Mouse (Mus musculus) heart, embryonic 12.5 days (tissue): ENCODE measurements around the gene Kirrel. TPM values are rescaled to one million over a fixed set of nuclear protein-coding genes. Genes with fewer than 3 reads are reported as not detected.
A peak's percentile ranks its signal among the peaks of the same experiment; 100 is the strongest.

Experiments used
- ATAC-seq: fragments of 200-750 bp; cut with Nextera tagmentation; 2 replicates; pipeline ENCODE4 v1.8.0; 2017; ENCODE audit warnings: moderate TSS enrichment, moderate library complexity; ENCODE audit not compliant: insufficient number of reproducible peaks, low FRiP score
- H3K27ac ChIP-seq: fragments of 300-500 bp; sonication (generic); 2 replicates; pipeline ENCODE4 v1.5.1; 2016; ENCODE audit warnings: mild to moderate bottlenecking, moderate library complexity; ENCODE audit not compliant: poor library complexity, severe bottlenecking
- H3K27me3 ChIP-seq: fragments of 300-500 bp; sonication (generic); replicated peaks from 2 replicates; pipeline ENCODE4 v1.6.1; 2016; ENCODE audit warnings: mild to moderate bottlenecking, moderate library complexity
- H3K36me3 ChIP-seq: fragments of 300-500 bp; sonication (generic); 2 replicates; pipeline ENCODE4 v1.6.1; 2016; ENCODE audit warnings: mild to moderate bottlenecking, moderate library complexity
- H3K4me1 ChIP-seq: fragments of 300-500 bp; sonication (generic); replicated peaks from 2 replicates; pipeline ENCODE4 v1.6.1; 2016; ENCODE audit warnings: mild to moderate bottlenecking
- H3K4me2 ChIP-seq: fragments of 300-500 bp; sonication (generic); 2 replicates; pipeline ENCODE4 v1.6.1; 2016; ENCODE audit warnings: mild to moderate bottlenecking, moderate library complexity
- H3K4me3 ChIP-seq: fragments of 300-500 bp; sonication (generic); 2 replicates; pipeline ENCODE4 v1.5.1; 2016; ENCODE audit warnings: mild to moderate bottlenecking
- H3K9ac ChIP-seq: fragments of 300-500 bp; sonication (generic); 2 replicates; pipeline ENCODE4 v1.6.1; 2016; ENCODE audit warnings: mild to moderate bottlenecking, moderate library complexity
- H3K9me3 ChIP-seq: fragments of 300-500 bp; sonication (generic); replicated peaks from 2 replicates; pipeline ENCODE4 v1.6.1; 2016; ENCODE audit warnings: mild to moderate bottlenecking, moderate library complexity
- WGBS: fragments of 180-500 bp; shearing (Covaris S2); methylation state at CpG from one replicate; pipeline ENCODE4 v1.1.7; 2016; 5-methylcytosine and 5-hydroxymethylcytosine counted together
- polyA plus RNA-seq: library from polyadenylated mRNA; unstranded; fragments of >200 nt; fragmentation: Nextera tagmentation; extraction: Ambion mirVana; gene quantifications from 2 replicates; pipeline ENCODE4 v1.2.1, GENCODE M21; 2016

Kirrel gene
- polyA plus RNA-seq, result 19.6 and 20.1 TPM in 2 replicates

- Histone ChIP-seq H3K4me3 (peak within 1 kb of the TSS; percentile 82), H3K36me3 (no peaks in the 10 kb centered on the region), H3K9ac (peak within 1 kb of the TSS; percentile 95), H3K4me1 (peaks cover 42% of the 10 kb centered on the region), H3K27ac (peak within 1 kb of the TSS; percentile 94), H3K4me2 (peak within 1 kb of the TSS; percentile 95), H3K9me3 (no peaks in the 10 kb centered on the region), H3K27me3 (no peaks in the 10 kb centered on the region)
- ATAC-seq, result peak; percentile 88
- WGBS, result under 1% methylated on average over 45 of the region's 45 CpGs
Measured at GRCm38 (mm10) chr3:87174096-87174768, at the start of gene Kirrel. TSS of gene Kirrel (minus strand) at chr3:87174747.

- Histone ChIP-seq H3K9me3 (no peaks in the 10 kb centered on the region), H3K27ac (no peak overlapping the region), H3K9ac (no peak overlapping the region), H3K4me3 (no peak overlapping the region), H3K36me3 (no peaks in the 10 kb centered on the region), H3K4me1 (no peaks in the 10 kb centered on the region), H3K27me3 (0 out of 2 replicates have a peak, but pooled peaks cover 4% of the 10 kb centered on the region), H3K4me2 (no peak overlapping the region)
- WGBS, result 56% methylated on average over 4 of the region's 4 CpGs
- ATAC-seq, result no peak
Measured at GRCm38 (mm10) chr3:87223636-87224035, 49.1 kb upstream of the Kirrel start.

- no peak overlapping the region for H3K9ac ChIP-seq
- no peaks in the 10 kb centered on the region for H3K9me3 ChIP-seq
- H3K36me3 ChIP-seq, result no peaks in the 10 kb centered on the region
- no peaks in the 10 kb centered on the region for H3K4me1 ChIP-seq
- ATAC-seq, result no peak
- H3K27ac ChIP-seq, result no peak overlapping the region
- no peak overlapping the region for H3K4me2 ChIP-seq
- H3K4me3 ChIP-seq, result no peak overlapping the region
- 81% methylated on average over 5 of the region's 5 CpGs for WGBS
- 0 out of 2 replicates have a peak, but pooled peaks cover 4% of the 10 kb centered on the region for H3K27me3 ChIP-seq
Measured at GRCm38 (mm10) chr3:87222346-87222745, 47.8 kb upstream of the Kirrel start.

GRCm38 (mm10) chr3:87215176-87215575 is 40.6 kb upstream of the Kirrel start:
- no peak overlapping the region for H3K4me3 ChIP-seq
- WGBS, result 60% methylated on average over 11 of the region's 11 CpGs
- no peaks in the 10 kb centered on the region for H3K27me3 ChIP-seq
- no peak overlapping the region for H3K4me2 ChIP-seq
- ATAC-seq, result no peak
- H3K9ac ChIP-seq, result no peak overlapping the region
- no peaks in the 10 kb centered on the region for H3K36me3 ChIP-seq
- no peaks in the 10 kb centered on the region for H3K9me3 ChIP-seq
- H3K4me1 ChIP-seq, result no peaks in the 10 kb centered on the region
- no peak overlapping the region for H3K27ac ChIP-seq

GRCm38 (mm10) chr3:87214221-87214864 is 39.8 kb upstream of the Kirrel start:
- no peak for ATAC-seq
- no peaks in the 10 kb centered on the region for H3K4me1 ChIP-seq
- 85% methylated on average over 19 of the region's 19 CpGs for WGBS
- H3K4me2 ChIP-seq, result no peak overlapping the region
- H3K36me3 ChIP-seq, result no peaks in the 10 kb centered on the region
- H3K27ac ChIP-seq, result no peak overlapping the region
- H3K27me3 ChIP-seq, result no peaks in the 10 kb centered on the region
- H3K4me3 ChIP-seq, result no peak overlapping the region
- no peak overlapping the region for H3K9ac ChIP-seq
- H3K9me3 ChIP-seq, result no peaks in the 10 kb centered on the region

GRCm38 (mm10) chr3:87206336-87207075 is 32.0 kb upstream of the Kirrel start:
- no peak overlapping the region for H3K27ac ChIP-seq
- H3K4me1 ChIP-seq, result no peaks in the 10 kb centered on the region
- H3K27me3 ChIP-seq, result no peaks in the 10 kb centered on the region
- H3K36me3 ChIP-seq, result no peaks in the 10 kb centered on the region
- H3K4me3 ChIP-seq, result no peak overlapping the region
- H3K4me2 ChIP-seq, result no peak overlapping the region
- ATAC-seq, result no peak
- H3K9me3 ChIP-seq, result no peaks in the 10 kb centered on the region
- no peak overlapping the region for H3K9ac ChIP-seq
- 78% methylated on average over 5 of the region's 5 CpGs for WGBS

GRCm38 (mm10) chr3:87196637-87197036 is 22.1 kb upstream of the Kirrel start:
- Histone ChIP-seq H3K4me2 (peak overlapping the region; percentile 23), H3K36me3 (no peaks in the 10 kb centered on the region), H3K9me3 (no peaks in the 10 kb centered on the region), H3K9ac (no peak overlapping the region), H3K27me3 (no peaks in the 10 kb centered on the region), H3K27ac (no peak overlapping the region), H3K4me1 (peaks cover 5% of the 10 kb centered on the region; the same call in 1 of the 2 replicates), H3K4me3 (no peak overlapping the region)
- 23% methylated on average over 5 of the region's 6 CpGs for WGBS
- no peak for ATAC-seq

- Histone ChIP-seq H3K27me3 (no peaks in the 10 kb centered on the region), H3K27ac (no peak overlapping the region), H3K4me3 (no peak overlapping the region), H3K4me2 (no peak overlapping the region), H3K9me3 (no peaks in the 10 kb centered on the region), H3K4me1 (peaks cover 5% of the 10 kb centered on the region; the same call in 1 of the 2 replicates), H3K36me3 (no peaks in the 10 kb centered on the region), H3K9ac (no peak overlapping the region)
- 74% methylated on average over 4 of the region's 4 CpGs for WGBS
- no peak for ATAC-seq
Measured at GRCm38 (mm10) chr3:87195041-87195440, 20.5 kb upstream of the Kirrel start.

- no peaks in the 10 kb centered on the region for H3K9me3 ChIP-seq
- peaks cover 5% of the 10 kb centered on the region; the same call in 1 of the 2 replicates for H3K4me1 ChIP-seq
- no peak for ATAC-seq
- H3K36me3 ChIP-seq, result no peaks in the 10 kb centered on the region
- no peak overlapping the region for H3K4me3 ChIP-seq
- no peaks in the 10 kb centered on the region for H3K27me3 ChIP-seq
- WGBS, result 81% methylated on average over 2 of the region's 2 CpGs
- no peak overlapping the region for H3K9ac ChIP-seq
- no peak overlapping the region for H3K27ac ChIP-seq
- H3K4me2 ChIP-seq, result no peak overlapping the region
Measured at GRCm38 (mm10) chr3:87194591-87194990, 20.0 kb upstream of the Kirrel start.

GRCm38 (mm10) chr3:87193756-87194155 is 19.2 kb upstream of the Kirrel start:
- no peak overlapping the region for H3K9ac ChIP-seq
- no peak overlapping the region for H3K4me2 ChIP-seq
- no peaks in the 10 kb centered on the region for H3K36me3 ChIP-seq
- H3K27me3 ChIP-seq, result no peaks in the 10 kb centered on the region
- no peak overlapping the region for H3K27ac ChIP-seq
- H3K4me3 ChIP-seq, result no peak overlapping the region
- 0 out of 2 replicates have a peak, but pooled peaks have one; percentile 25 for ATAC-seq
- 37% methylated on average over 1 of the region's 1 CpGs for WGBS
- H3K4me1 ChIP-seq, result peaks cover 5% of the 10 kb centered on the region; the same call in 1 of the 2 replicates
- no peaks in the 10 kb centered on the region for H3K9me3 ChIP-seq

GRCm38 (mm10) chr3:87193352-87193751 is 18.8 kb upstream of the Kirrel start:
- Histone ChIP-seq H3K9me3 (no peaks in the 10 kb centered on the region), H3K36me3 (no peaks in the 10 kb centered on the region), H3K9ac (no peak overlapping the region), H3K27me3 (no peaks in the 10 kb centered on the region), H3K4me1 (peaks cover 5% of the 10 kb centered on the region; the same call in 1 of the 2 replicates), H3K27ac (no peak overlapping the region), H3K4me3 (no peak overlapping the region), H3K4me2 (no peak overlapping the region)
- no peak for ATAC-seq
- WGBS, result 40% methylated on average over 6 of the region's 6 CpGs
